Mouse (Mus musculus) thymus, adult 2 months (tissue): ENCODE data around the gene Cdca7l.

ENCODE experiments used
- CTCF ChIP-seq: fragments of 200-500 bp; IDR thresholded peaks from 2 replicates; pipeline ENCODE4 v1.5.1; 2012; ENCODE audit warnings: mild to moderate bottlenecking, control low read depth, low read length, moderate library complexity, borderline replicate concordance; ENCODE audit not compliant: control insufficient read depth, poor library complexity, insufficient read depth; ENCODE audit errors: extremely low read depth
- POLR2A ChIP-seq: fragments of 200-500 bp; IDR thresholded peaks from 2 replicates; pipeline ENCODE4 v1.6.1; 2012; ENCODE audit warnings: mild to moderate bottlenecking, low read length, control low read depth, moderate library complexity; ENCODE audit not compliant: control insufficient read depth, poor library complexity, insufficient read depth; ENCODE audit errors: extremely low read depth

DNA sequence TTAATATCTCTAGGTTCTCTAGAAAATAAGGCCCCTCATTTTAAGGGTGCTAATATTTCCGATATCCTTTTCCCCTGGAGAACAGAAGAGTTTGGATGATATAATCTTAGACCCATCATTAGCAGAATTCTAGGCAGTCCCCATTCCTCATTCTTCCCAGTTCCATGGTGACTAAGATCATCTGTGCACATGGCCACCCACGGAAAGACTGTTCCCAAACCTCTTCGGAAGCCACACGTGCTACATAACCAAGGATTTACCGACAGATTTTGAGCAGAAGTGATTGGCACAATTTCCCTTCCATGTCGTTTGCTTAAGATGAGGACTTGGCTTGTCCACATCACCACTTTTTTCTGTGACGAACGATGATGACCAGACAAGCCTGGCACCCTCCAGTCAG lies 99.6 kb downstream of the Cdca7l start:
- no peak for TF ChIP-seq CTCF
- no peak for TF ChIP-seq POLR2A
